Mouse (Mus musculus) thymus, postnatal 0 days (tissue): ENCODE data around the gene 9130213A22Rik. TPM values are rescaled to one million over a fixed set of nuclear protein-coding genes. Genes with fewer than 3 reads are reported as not detected.
A peak's percentile ranks its signal among the peaks of the same experiment; 100 is the strongest.

Experiments
- DNase-seq: peaks from one replicate; pipeline ENCODE4 v3.0.0-alpha.2; 2015; ENCODE audit warnings: low spot score
- polyA plus RNA-seq: library from polyadenylated mRNA; unstranded; fragments of >200 nt; fragmentation: Nextera tagmentation; extraction: Ambion mirVana; gene quantifications from 2 replicates; pipeline ENCODE4 v1.2.1, GENCODE M21; 2015

Gene 9130213A22Rik
- polyA plus RNA-seq, 1 experiment from 2014 or later, result 0.64 TPM

DNA sequence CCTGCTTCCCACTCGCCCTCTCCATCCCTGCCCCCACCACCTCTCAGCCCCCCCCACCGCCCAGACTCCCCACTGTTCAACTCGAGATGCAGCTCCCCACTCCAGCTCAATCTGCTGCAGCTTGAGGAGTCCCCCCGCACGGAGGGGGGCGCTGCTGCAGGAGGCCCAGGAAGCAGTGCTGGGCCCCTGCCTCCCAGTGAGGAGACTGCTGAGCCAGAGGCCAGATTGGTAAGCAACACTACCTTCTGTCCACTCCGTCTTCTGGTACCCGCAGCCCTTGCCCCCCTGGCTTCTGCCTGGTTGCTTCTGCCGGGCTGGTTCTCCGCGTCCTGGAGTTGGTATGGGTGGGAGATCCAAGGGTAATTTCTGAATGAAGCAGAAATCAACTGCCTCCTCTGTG lies 15.5 kb downstream of the 9130213A22Rik start:
- no peak for DNase-seq

DNA sequence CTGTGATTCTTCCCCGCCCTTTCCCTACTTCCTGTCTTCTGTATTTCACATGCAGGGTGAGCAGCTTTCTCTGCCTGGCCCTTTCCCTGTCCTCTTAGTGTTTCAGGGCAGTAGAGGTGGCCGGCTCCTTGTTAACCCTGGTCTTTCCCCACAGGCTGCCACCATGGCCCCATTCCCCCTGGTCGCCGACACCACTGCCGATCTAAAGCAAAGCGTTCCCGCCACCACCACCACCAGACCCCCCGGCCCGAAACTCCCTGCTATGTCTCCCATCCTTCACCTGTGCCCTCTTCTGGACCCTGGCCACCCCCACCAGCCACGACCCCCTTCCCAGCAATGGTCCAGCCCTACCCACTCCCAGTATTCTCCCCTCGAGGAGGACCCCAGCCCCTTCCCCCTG lies 16.1 kb downstream of the 9130213A22Rik start:
- DNase-seq, result no peak

GRCm38 (mm10) chr11:69105796-69106195 lies 16.6 kb downstream of the 9130213A22Rik start:
- no peak for DNase-seq

DNA sequence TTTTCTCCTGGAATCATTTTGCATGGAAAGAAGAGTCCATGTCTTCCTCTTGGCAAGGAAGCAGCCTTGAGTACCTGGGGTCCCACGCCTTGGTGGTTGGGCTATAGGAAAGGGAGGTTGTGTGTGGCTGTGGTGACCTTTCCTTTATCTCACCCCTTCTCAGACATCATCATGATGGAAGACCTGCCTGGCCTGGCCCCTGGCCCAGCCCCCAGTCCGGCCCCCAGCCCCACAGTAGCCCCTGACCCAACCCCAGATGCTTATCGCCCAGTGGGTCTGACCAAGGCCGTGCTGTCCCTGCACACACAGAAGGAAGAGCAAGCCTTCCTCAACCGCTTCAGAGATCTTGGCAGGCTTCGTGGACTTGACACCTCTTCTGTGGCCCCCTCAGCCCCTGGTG lies 17.2 kb downstream of the 9130213A22Rik start:
- no peak for DNase-seq

- DNase-seq, result no peak
These were observed 17.9 kb downstream of the 9130213A22Rik start for GRCm38 (mm10) chr11:69104487-69104886.

GRCm38 (mm10) chr11:69103531-69104435 lies 18.6 kb downstream of the 9130213A22Rik start:
- no peak for DNase-seq

- no peak for DNase-seq
These were observed 19.3 kb downstream of the 9130213A22Rik start for GRCm38 (mm10) chr11:69103121-69103520.

DNA sequence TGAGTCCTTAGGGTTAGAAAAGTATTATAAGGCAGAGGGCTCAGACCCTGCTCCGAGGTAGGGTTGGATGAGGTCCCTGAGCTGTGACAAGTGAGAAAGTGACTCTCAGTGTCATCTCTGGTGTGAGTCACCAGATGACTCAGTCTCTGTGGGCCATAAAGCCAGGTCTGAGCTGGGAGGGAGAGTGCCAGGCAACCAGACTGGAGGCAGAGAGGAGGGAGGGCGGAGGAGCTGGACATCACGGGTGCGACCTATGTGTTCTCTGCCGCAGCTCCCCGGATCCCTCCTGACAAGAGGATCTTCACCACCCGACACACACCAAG lies 20.0 kb downstream of the 9130213A22Rik start:
- DNase-seq, result no peak

- DNase-seq, result no peak
These were observed 20.6 kb downstream of the 9130213A22Rik start for GRCm38 (mm10) chr11:69101604-69102402.

- no peak for DNase-seq
These were observed 21.6 kb downstream of the 9130213A22Rik start for GRCm38 (mm10) chr11:69100639-69101360.

- DNase-seq, result peak; percentile 91
These were observed 22.5 kb downstream of the 9130213A22Rik start for GRCm38 (mm10) chr11:69099915-69100345.

- peak; percentile 30 for DNase-seq
These were observed 23.0 kb downstream of the 9130213A22Rik start for GRCm38 (mm10) chr11:69099177-69099914.

DNA sequence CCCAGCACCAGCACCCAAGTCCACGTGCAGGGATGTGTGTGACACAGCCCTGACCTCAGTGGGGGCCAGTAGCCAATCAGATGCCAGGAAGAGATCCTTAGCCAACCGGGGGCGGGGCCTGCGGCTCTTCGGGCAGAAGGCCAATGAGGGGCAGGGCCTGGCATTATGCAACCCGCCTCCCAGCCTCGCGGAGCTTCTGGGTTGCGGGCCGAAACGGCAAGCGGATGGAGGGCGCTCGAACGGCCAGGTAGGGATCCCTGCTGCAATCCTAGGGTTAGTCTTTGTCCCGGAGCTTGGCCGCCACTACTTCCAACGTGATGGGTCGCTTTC lies 23.7 kb downstream of the 9130213A22Rik start:
- peak; percentile 89 for DNase-seq

GRCm38 (mm10) chr11:69098039-69098761 lies 24.2 kb downstream of the 9130213A22Rik start:
- peak; percentile 49 for DNase-seq

DNA sequence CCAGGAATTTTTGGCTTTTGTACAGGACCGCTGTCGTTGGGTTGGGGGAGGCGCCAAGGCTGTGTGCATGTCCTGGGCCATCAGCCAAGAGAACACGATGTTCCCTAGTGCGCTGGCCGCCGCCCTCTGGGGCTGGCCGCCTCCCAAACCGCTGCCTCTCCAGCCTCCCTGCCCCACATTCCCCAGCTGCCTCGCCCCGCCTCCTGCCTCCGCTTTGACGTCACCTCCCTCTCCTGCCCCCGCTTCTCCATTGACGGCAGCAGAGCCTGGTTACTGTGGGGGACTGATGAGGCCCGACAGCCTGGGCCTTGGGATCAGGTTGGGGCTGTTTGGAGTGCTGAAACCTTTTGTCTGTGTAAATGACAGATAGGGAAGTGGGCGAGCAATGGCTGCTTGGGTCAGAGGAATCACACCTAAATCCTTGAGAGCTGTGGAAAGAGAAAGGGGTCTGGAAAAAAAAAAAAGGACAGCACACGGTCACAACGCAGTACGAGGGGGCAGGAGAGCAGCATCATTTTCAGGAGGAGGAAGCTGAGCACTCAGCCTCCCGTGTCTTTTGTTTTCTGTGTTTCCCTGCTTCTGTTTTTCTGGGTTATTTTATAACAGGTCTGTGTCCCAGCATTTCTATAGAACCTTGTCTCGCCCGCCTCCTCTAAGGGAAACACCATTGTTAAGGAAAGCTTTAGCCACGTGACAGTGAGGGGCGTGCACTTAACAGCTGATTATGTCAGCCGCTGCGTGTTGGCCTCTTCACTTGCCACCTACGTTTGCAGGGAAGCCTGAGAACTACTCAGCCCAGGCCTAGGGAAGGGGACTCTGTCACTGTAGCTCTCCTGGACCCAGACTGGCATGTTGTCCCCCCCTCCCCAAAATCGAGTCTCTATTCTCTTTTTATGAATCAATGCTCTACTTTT lies 25.1 kb downstream of the 9130213A22Rik start:
- DNase-seq, result peak; percentile 78

DNA sequence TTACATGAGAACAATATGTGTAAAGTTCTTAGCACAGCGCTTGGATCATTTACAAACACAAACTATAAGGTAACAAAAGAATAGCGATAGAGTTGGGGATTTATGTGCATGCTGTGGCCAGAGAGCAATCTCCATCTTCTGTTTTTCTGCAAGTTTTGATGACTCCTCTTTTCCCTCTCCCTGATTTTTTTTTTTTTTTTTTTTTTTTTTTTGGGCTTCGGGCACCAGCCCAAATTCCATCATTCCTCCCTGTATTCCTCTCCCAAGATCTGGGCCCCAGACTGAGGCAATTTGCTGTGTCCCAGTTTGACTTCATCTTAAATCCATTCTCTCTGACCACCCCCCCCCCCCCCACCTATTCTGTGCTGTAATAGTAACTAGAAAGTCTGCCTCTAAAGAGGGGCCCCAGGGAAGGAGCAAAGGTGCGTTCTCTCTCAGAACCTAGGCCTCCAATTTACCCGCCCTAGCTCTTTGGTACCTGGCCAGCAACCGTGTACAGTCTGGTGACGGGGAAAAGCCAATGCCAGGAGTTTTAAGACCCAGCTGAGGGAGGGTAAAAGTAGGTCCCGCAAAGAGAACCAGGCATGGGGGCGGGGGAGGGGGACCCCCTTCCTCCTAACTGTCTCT lies 25.9 kb downstream of the 9130213A22Rik start:
- DNase-seq, result no peak

GRCm38 (mm10) chr11:69095511-69096231 lies 26.7 kb downstream of the 9130213A22Rik start:
- peak; percentile 61 for DNase-seq
